Mouse (Mus musculus): Measurements from ENCODE around the gene Chka. TPM values are rescaled to one million over a fixed set of nuclear protein-coding genes. Genes with fewer than 3 reads are reported as not detected.

Gene Chka
- polyA plus RNA-seq, 1 experiment, result 16.8 TPM

DNA sequence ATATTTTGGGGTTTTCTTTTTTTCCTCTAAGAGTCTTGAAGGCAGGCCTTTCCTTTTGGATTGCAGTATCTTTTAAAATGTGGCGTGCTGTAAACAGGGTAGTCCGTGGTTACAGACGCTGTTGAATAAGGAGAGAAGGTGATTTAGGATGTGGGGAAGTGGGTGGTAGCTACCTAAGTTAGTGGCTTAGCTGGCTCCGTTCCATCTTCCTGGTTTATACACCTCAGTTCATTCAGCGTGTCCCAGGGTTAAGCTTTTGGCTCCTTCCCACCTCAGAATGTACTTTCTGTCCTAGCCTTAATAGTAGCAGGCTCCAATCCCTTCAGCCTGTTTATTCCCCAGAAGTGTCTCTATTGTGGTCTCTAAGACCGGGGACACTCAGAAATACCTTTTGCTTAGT lies 3.5 kb downstream of the Chka start:
- no peak for TF ChIP-seq GATA1 (IDR thresholded peaks at IDR 0.05; ENCODE audit: low read length)

GRCm38 (mm10) chr19:3855601-3856000 lies 4.0 kb downstream of the Chka start:
- no peak for TF ChIP-seq GATA1 (IDR thresholded peaks at IDR 0.05; ENCODE audit: low read length)

- no peak for TF ChIP-seq GATA1 (IDR thresholded peaks at IDR 0.05; ENCODE audit: low read length)
Measured at GRCm38 (mm10) chr19:3857220-3857619, 5.6 kb downstream of the Chka start.

DNA sequence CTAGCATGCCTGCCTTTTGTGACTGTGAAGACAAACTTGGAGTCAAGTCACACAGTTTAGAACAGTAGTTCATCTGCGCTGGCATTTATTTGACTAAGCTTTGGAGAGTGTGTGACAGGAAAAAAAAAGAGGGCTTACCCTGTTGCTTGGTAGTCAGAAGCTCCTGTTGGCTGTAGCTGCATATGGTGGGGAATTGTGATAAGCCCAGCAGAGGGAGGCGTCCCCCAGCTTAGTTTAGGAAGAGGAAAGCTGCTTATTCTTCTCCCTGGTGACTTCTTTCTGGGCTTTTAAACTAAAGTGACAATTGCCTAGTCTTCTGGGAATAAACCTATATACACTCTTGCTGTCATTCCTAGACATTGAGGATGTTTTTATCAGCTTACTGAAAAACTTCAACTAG lies 11.1 kb downstream of the Chka start:
- TF ChIP-seq GATA1 (IDR thresholded peaks at IDR 0.05; ENCODE audit: low read length), result no peak

DNA sequence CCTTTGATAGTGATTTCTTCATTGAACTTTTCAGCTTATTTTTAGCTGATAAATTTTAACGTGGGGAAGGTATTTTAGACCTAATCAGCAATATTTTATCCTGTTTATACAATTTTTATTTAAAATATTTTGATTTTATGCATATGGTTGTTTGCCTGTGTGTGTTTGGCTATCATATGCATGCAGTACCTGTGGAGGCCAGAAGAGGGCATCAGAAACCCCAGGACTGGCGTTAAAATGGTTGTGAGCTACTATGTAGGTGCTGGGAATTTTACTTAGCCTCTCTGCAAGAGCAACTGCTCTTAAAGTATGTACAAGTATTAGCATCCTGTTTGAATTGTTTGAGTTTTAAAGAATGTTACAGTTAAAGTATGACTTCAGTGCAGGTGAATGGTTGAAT lies 13.4 kb downstream of the Chka start:
- no peak for TF ChIP-seq GATA1 (IDR thresholded peaks at IDR 0.05; ENCODE audit: low read length)

GRCm38 (mm10) chr19:3868290-3868689 lies 16.7 kb downstream of the Chka start:
- no peak for TF ChIP-seq GATA1 (IDR thresholded peaks at IDR 0.05; ENCODE audit: low read length)

- TF ChIP-seq GATA1 (IDR thresholded peaks at IDR 0.05; ENCODE audit: low read length), result no peak
Measured at GRCm38 (mm10) chr19:3871468-3871867, 19.9 kb downstream of the Chka start.

GRCm38 (mm10) chr19:3872373-3872772 lies 20.8 kb downstream of the Chka start:
- no peak for TF ChIP-seq GATA1 (IDR thresholded peaks at IDR 0.05; ENCODE audit: low read length)

GRCm38 (mm10) chr19:3875045-3875444 lies 23.5 kb downstream of the Chka start:
- no peak for TF ChIP-seq GATA1 (IDR thresholded peaks at IDR 0.05; ENCODE audit: low read length)

DNA sequence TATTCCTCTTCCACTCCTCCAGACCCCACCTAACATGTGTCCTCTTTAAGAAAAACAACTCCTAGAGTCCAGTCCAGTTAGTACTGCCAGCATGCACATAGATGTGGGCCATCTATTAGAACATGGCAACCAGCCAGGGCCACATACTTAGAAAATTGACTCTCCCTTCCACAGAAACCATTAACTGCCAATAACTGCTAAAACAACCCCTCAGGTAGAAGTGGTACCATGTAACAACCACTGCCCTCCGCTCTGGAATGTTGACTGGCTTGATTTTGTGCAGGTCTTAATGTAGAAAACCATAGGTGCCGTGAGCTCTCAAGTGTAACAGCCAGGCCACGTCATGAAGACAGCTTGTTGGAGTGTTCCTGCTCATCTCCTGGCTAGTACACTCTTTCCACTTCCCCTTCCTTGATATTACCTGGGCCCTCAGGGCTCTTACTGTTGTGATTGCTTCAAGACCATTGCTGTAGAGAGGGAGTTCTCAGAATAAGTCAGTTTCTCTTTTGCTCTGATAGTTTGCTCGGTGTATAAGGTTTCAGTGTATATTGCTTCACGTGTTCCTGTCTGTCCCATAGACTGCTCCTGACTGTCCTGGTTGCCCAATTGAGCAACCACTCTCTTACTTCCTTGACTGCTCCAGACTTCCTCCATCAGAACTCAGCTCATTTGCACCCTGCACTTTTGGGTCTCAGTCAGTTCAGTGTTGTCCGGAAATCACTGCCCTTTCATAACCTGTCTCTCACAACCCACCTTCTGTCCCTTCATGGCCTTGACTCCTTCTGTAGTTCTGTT lies 28.7 kb downstream of the Chka start:
- no peak for TF ChIP-seq GATA1 (IDR thresholded peaks at IDR 0.05; ENCODE audit: low read length)

GRCm38 (mm10) chr19:3882214-3882613 lies 30.6 kb downstream of the Chka start:
- TF ChIP-seq GATA1 (IDR thresholded peaks at IDR 0.05; ENCODE audit: low read length), result no peak

DNA sequence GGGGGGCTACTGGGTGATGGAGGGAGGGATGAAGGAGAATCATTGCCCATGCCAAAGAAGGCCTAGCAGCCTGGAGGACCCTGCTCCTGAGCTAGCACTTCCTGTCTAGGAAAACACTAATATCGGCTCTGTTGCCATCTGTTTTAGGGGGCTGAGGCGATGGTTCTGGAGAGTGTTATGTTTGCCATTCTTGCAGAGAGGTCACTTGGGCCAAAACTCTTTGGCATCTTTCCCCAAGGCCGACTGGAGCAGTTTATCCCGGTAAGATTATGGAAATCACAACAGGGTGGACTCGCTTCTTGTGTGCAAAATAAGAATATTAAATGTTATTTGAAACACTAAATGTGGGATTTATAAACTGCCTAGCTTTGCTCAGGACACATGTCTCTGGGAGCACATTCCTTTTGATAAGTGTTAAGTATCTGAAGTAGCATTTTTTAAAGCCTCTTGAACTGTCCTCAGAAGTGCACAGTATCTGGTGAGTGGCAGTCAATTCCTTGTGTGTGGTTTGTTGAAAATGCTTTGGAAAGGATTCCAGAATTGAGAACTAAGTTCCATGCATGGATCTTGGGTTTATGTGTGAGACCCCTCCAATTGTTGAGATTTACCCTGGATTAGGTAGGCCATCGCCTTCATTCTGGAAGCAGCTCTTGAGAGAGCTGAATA lies 32.9 kb downstream of the Chka start:
- TF ChIP-seq GATA1 (IDR thresholded peaks at IDR 0.05; ENCODE audit: low read length), result no peak

- TF ChIP-seq GATA1 (IDR thresholded peaks at IDR 0.05; ENCODE audit: low read length), result no peak
Measured at GRCm38 (mm10) chr19:3889096-3889495, 37.5 kb downstream of the Chka start.

GRCm38 (mm10) chr19:3890181-3890580 lies 38.6 kb downstream of the Chka start:
- TF ChIP-seq GATA1 (IDR thresholded peaks at IDR 0.05; ENCODE audit: low read length), result no peak

- TF ChIP-seq GATA1 (IDR thresholded peaks at IDR 0.05; ENCODE audit: low read length), result no peak
Measured at GRCm38 (mm10) chr19:3893545-3894116, 42.1 kb downstream of the Chka start.

GRCm38 (mm10) chr19:3894294-3894693 lies 42.7 kb downstream of the Chka start:
- no peak for TF ChIP-seq GATA1 (IDR thresholded peaks at IDR 0.05; ENCODE audit: low read length)

All from G1E-ER4 (cell line).